Mouse (Mus musculus): ENCODE results near the gene Gatad2a. TPM values are rescaled to one million over a fixed set of nuclear protein-coding genes. Genes with fewer than 3 reads are reported as not detected.

The Gatad2a gene
- polyA plus RNA-seq, 1 experiment from 2014 or later, result 92.7 TPM

GRCm38 (mm10) chr8:69893863-69894262 lies 102.3 kb downstream of the Gatad2a start:
- Histone ChIP-seq H3K4me1 (ENCODE audit: control insufficient read depth, insufficient read depth, low read length) (peaks cover 3% of the 10 kb centered on the region; the same call in 1 of the 2 replicates), H3K9ac (ENCODE audit: low read length) (no peak overlapping the region), H3K9me3 (ENCODE audit: control insufficient read depth, low read length) (no peaks in the 10 kb centered on the region), H3K27me3 (ENCODE audit: control insufficient read depth, insufficient read depth, low read length) (peaks cover 19% of the 10 kb centered on the region), H3K4me3 (ENCODE audit: low read depth, low read length) (no peak overlapping the region), H3K4me2 (ENCODE audit: low read depth) (no peak overlapping the region), H3K27ac (ENCODE audit: low read depth, low read length) (no peak overlapping the region), H3K36me3 (ENCODE audit: control insufficient read depth, insufficient read depth, low read length) (no peaks in the 10 kb centered on the region; the same call in 1 of the 2 replicates)
- peak; percentile 68 for DNase-seq (ENCODE audit: low spot score)
- WGBS, result 34% methylated on average over 17 of the region's 17 CpGs
- 0 out of 2 replicates have a peak, but pooled peaks have one; percentile 18 for ATAC-seq (ENCODE audit: insufficient read depth, low FRiP score, low TSS enrichment)

GRCm38 (mm10) chr8:69890813-69891241 lies 105.4 kb downstream of the Gatad2a start:
- 42% methylated on average over 19 of the region's 19 CpGs for WGBS
- no peak overlapping the region for H3K27ac ChIP-seq (ENCODE audit: low read depth, low read length)
- no peak overlapping the region for H3K4me3 ChIP-seq (ENCODE audit: low read depth, low read length)
- no peak overlapping the region for H3K9ac ChIP-seq (ENCODE audit: low read length)
- peak; percentile 75 for DNase-seq (ENCODE audit: low spot score)
- H3K4me2 ChIP-seq (ENCODE audit: low read depth), result no peak overlapping the region
- peaks cover 8% of the 10 kb centered on the region for H3K4me1 ChIP-seq (ENCODE audit: control insufficient read depth, insufficient read depth, low read length)
- H3K9me3 ChIP-seq (ENCODE audit: control insufficient read depth, low read length), result no peaks in the 10 kb centered on the region
- peaks cover 49% of the 10 kb centered on the region for H3K27me3 ChIP-seq (ENCODE audit: control insufficient read depth, insufficient read depth, low read length)
- H3K36me3 ChIP-seq (ENCODE audit: control insufficient read depth, insufficient read depth, low read length), result no peaks in the 10 kb centered on the region; the same call in 1 of the 2 replicates
- peak; percentile 13; the same call in 1 of the 2 replicates for ATAC-seq (ENCODE audit: insufficient read depth, low FRiP score, low TSS enrichment)

GRCm38 (mm10) chr8:69888902-69889301 lies 107.3 kb downstream of the Gatad2a start:
- Histone ChIP-seq H3K4me3 (ENCODE audit: low read depth, low read length) (peak overlapping the region; percentile 3; the same call in 1 of the 2 replicates), H3K36me3 (ENCODE audit: control insufficient read depth, insufficient read depth, low read length) (no peaks in the 10 kb centered on the region), H3K4me2 (ENCODE audit: low read depth) (peak overlapping the region; percentile 14; the same call in 1 of the 2 replicates), H3K4me1 (ENCODE audit: control insufficient read depth, insufficient read depth, low read length) (peaks cover 8% of the 10 kb centered on the region), H3K9ac (ENCODE audit: low read length) (no peak overlapping the region), H3K27me3 (ENCODE audit: control insufficient read depth, insufficient read depth, low read length) (peaks cover 68% of the 10 kb centered on the region), H3K27ac (ENCODE audit: low read depth, low read length) (no peak overlapping the region), H3K9me3 (ENCODE audit: control insufficient read depth, low read length) (no peaks in the 10 kb centered on the region)
- WGBS, result 3% methylated on average over 32 of the region's 32 CpGs
- ATAC-seq (ENCODE audit: insufficient read depth, low FRiP score, low TSS enrichment), result no peak
- DNase-seq (ENCODE audit: low spot score), result no peak

GRCm38 (mm10) chr8:69888244-69888866 lies 107.8 kb downstream of the Gatad2a start:
- Histone ChIP-seq H3K4me3 (ENCODE audit: low read depth, low read length) (peak overlapping the region; percentile 3; the same call in 1 of the 2 replicates), H3K36me3 (ENCODE audit: control insufficient read depth, insufficient read depth, low read length) (no peaks in the 10 kb centered on the region), H3K9ac (ENCODE audit: low read length) (no peak overlapping the region), H3K4me1 (ENCODE audit: control insufficient read depth, insufficient read depth, low read length) (peaks cover 8% of the 10 kb centered on the region), H3K4me2 (ENCODE audit: low read depth) (peak overlapping the region; percentile 25; the same call in 1 of the 2 replicates), H3K27me3 (ENCODE audit: control insufficient read depth, insufficient read depth, low read length) (peaks cover 73% of the 10 kb centered on the region), H3K9me3 (ENCODE audit: control insufficient read depth, low read length) (no peaks in the 10 kb centered on the region), H3K27ac (ENCODE audit: low read depth, low read length) (no peak overlapping the region)
- ATAC-seq (ENCODE audit: insufficient read depth, low FRiP score, low TSS enrichment), result no peak
- DNase-seq (ENCODE audit: low spot score), result no peak
- 7% methylated on average over 24 of the region's 24 CpGs for WGBS

GRCm38 (mm10) chr8:69887289-69888243 lies 108.6 kb downstream of the Gatad2a start, which contains the start of gene Cilp2:
Gene Cilp2, minus strand, starts transcription at chr8:69887687.
- peaks cover 81% of the 10 kb centered on the region for H3K27me3 ChIP-seq (ENCODE audit: control insufficient read depth, insufficient read depth, low read length)
- peaks cover 8% of the 10 kb centered on the region for H3K4me1 ChIP-seq (ENCODE audit: control insufficient read depth, insufficient read depth, low read length)
- ATAC-seq (ENCODE audit: insufficient read depth, low FRiP score, low TSS enrichment) (no peak), DNase-seq (ENCODE audit: low spot score) (peak; percentile 50)
- no peak within 1 kb of the TSS for H3K9ac ChIP-seq (ENCODE audit: low read length)
- H3K4me2 ChIP-seq (ENCODE audit: low read depth), result peak within 1 kb of the TSS; percentile 25
- H3K27ac ChIP-seq (ENCODE audit: low read depth, low read length), result no peak within 1 kb of the TSS
- no peaks in the 10 kb centered on the region for H3K36me3 ChIP-seq (ENCODE audit: control insufficient read depth, insufficient read depth, low read length)
- no peaks in the 10 kb centered on the region for H3K9me3 ChIP-seq (ENCODE audit: control insufficient read depth, low read length)
- WGBS, result 1% methylated on average over 58 of the region's 60 CpGs
- peak within 1 kb of the TSS; percentile 15; the same call in 1 of the 2 replicates for H3K4me3 ChIP-seq (ENCODE audit: low read depth, low read length)

GRCm38 (mm10) chr8:69884141-69884540 lies 112.0 kb downstream of the Gatad2a start:
- no peak for ATAC-seq (ENCODE audit: insufficient read depth, low FRiP score, low TSS enrichment)
- 58% methylated on average over 13 of the region's 13 CpGs for WGBS
- Histone ChIP-seq H3K9ac (ENCODE audit: low read length) (no peak overlapping the region), H3K27me3 (ENCODE audit: control insufficient read depth, insufficient read depth, low read length) (peaks cover 100% of the 10 kb centered on the region), H3K4me1 (ENCODE audit: control insufficient read depth, insufficient read depth, low read length) (peaks cover 8% of the 10 kb centered on the region; the same call in 1 of the 2 replicates), H3K4me3 (ENCODE audit: low read depth, low read length) (no peak overlapping the region), H3K27ac (ENCODE audit: low read depth, low read length) (no peak overlapping the region), H3K4me2 (ENCODE audit: low read depth) (no peak overlapping the region), H3K9me3 (ENCODE audit: control insufficient read depth, low read length) (no peaks in the 10 kb centered on the region), H3K36me3 (ENCODE audit: control insufficient read depth, insufficient read depth, low read length) (no peaks in the 10 kb centered on the region)
- DNase-seq (ENCODE audit: low spot score), result no peak

- H3K27ac ChIP-seq (ENCODE audit: low read depth, low read length), result no peak overlapping the region
- peaks cover 90% of the 10 kb centered on the region for H3K27me3 ChIP-seq (ENCODE audit: control insufficient read depth, insufficient read depth, low read length)
- peak overlapping the region; percentile 6; the same call in 1 of the 2 replicates for H3K4me3 ChIP-seq (ENCODE audit: low read depth, low read length)
- DNase-seq (ENCODE audit: low spot score), result no peak
- H3K36me3 ChIP-seq (ENCODE audit: control insufficient read depth, insufficient read depth, low read length), result no peaks in the 10 kb centered on the region
- H3K9ac ChIP-seq (ENCODE audit: low read length), result no peak overlapping the region
- ATAC-seq (ENCODE audit: insufficient read depth, low FRiP score, low TSS enrichment), result no peak; the same call in 1 of the 2 replicates
- H3K4me1 ChIP-seq (ENCODE audit: control insufficient read depth, insufficient read depth, low read length), result peaks cover 6% of the 10 kb centered on the region; the same call in 1 of the 2 replicates
- no peak overlapping the region for H3K4me2 ChIP-seq (ENCODE audit: low read depth)
- WGBS, result 14% methylated on average over 52 of the region's 52 CpGs
- H3K9me3 ChIP-seq (ENCODE audit: control insufficient read depth, low read length), result no peaks in the 10 kb centered on the region
Measured at GRCm38 (mm10) chr8:69882833-69883600, 113.2 kb downstream of the Gatad2a start.
